Mouse (Mus musculus): ENCODE measurements around the gene P2rx7.

The P2rx7 gene

GRCm38 (mm10) chr5:122646050-122646449 is 2.3 kb downstream of the P2rx7 start:
- DNase-seq (ENCODE audit: low spot score in 2 of 2), result peak in 1 of 2 experiments; percentile 13

GRCm38 (mm10) chr5:122647256-122647924 is 3.7 kb downstream of the P2rx7 start:
- DNase-seq (ENCODE audit: low spot score in 2 of 2), result peak in 1 of 2 experiments; percentile 18

GRCm38 (mm10) chr5:122647952-122648374 is 4.3 kb downstream of the P2rx7 start:
- DNase-seq (ENCODE audit: low spot score in 2 of 2), result peak in 1 of 2 experiments; percentile 14

- no peak for DNase-seq (ENCODE audit: low spot score in 2 of 2)
These were observed 5.6 kb downstream of the P2rx7 start for GRCm38 (mm10) chr5:122649264-122649663.

- DNase-seq (ENCODE audit: low spot score in 2 of 2), result no peak
These were observed 6.4 kb downstream of the P2rx7 start for GRCm38 (mm10) chr5:122650100-122650499.

GRCm38 (mm10) chr5:122652506-122652905 is 8.8 kb downstream of the P2rx7 start:
- DNase-seq (ENCODE audit: low spot score in 2 of 2), result no peak

GRCm38 (mm10) chr5:122653112-122653445 is 9.4 kb downstream of the P2rx7 start:
- DNase-seq (ENCODE audit: low spot score in 2 of 2), result no peak

- peak in 1 of 2 experiments; percentile 23 for DNase-seq (ENCODE audit: low spot score in 2 of 2)
These were observed 9.9 kb downstream of the P2rx7 start for GRCm38 (mm10) chr5:122653446-122654267.

GRCm38 (mm10) chr5:122654268-122654573 is 10.5 kb downstream of the P2rx7 start:
- DNase-seq (ENCODE audit: low spot score in 2 of 2), result no peak

GRCm38 (mm10) chr5:122656808-122657207 is 13.1 kb downstream of the P2rx7 start:
- no peak for DNase-seq (ENCODE audit: low spot score in 2 of 2)

GRCm38 (mm10) chr5:122662501-122662900 is 18.8 kb downstream of the P2rx7 start:
- no peak for DNase-seq (ENCODE audit: low spot score in 2 of 2)

GRCm38 (mm10) chr5:122665036-122665435 is 21.3 kb downstream of the P2rx7 start:
- no peak for DNase-seq (ENCODE audit: low spot score in 2 of 2)

GRCm38 (mm10) chr5:122668981-122669897 is 25.5 kb downstream of the P2rx7 start:
- no peak for DNase-seq (ENCODE audit: low spot score in 2 of 2)

GRCm38 (mm10) chr5:122671641-122672040 is 27.9 kb downstream of the P2rx7 start:
- peak in 1 of 2 experiments; percentile 25 for DNase-seq (ENCODE audit: low spot score in 2 of 2)

- no peak for DNase-seq (ENCODE audit: low spot score in 2 of 2)
These were observed 28.6 kb downstream of the P2rx7 start for GRCm38 (mm10) chr5:122672298-122672697.

GRCm38 (mm10) chr5:122676002-122676401 is 32.3 kb downstream of the P2rx7 start:
- no peak for DNase-seq (ENCODE audit: low spot score in 2 of 2)

- peak; percentile 56 to 75 for DNase-seq (ENCODE audit: low spot score in 2 of 2)
These were observed 34.3 kb downstream of the P2rx7 start for GRCm38 (mm10) chr5:122677983-122678382.

GRCm38 (mm10) chr5:122679881-122680280 is 36.2 kb downstream of the P2rx7 start:
- no peak for DNase-seq (ENCODE audit: low spot score in 2 of 2)

- no peak for DNase-seq (ENCODE audit: low spot score in 2 of 2)
These were observed 37.6 kb downstream of the P2rx7 start for GRCm38 (mm10) chr5:122681276-122681675.

- DNase-seq (ENCODE audit: low spot score in 2 of 2), result peak in 1 of 2 experiments; percentile 51
These were observed 40.2 kb downstream of the P2rx7 start for GRCm38 (mm10) chr5:122683926-122684325.

GRCm38 (mm10) chr5:122687391-122687790 is 43.7 kb downstream of the P2rx7 start:
- DNase-seq (ENCODE audit: low spot score in 2 of 2), result no peak

GRCm38 (mm10) chr5:122689153-122689552 is 45.4 kb downstream of the P2rx7 start:
- no peak for DNase-seq (ENCODE audit: low spot score in 2 of 2)
